Mouse (Mus musculus) CH12.LX (cell line): ENCODE measurements around the gene Nav3. TPM values are rescaled to one million over a fixed set of nuclear protein-coding genes. Genes with fewer than 3 reads are reported as not detected.
A peak's percentile ranks its signal among the peaks of the same experiment; 100 is the strongest.

Experiments used
- DNase-seq: peaks from one replicate; pipeline ENCODE4 v3.0.0-alpha.2; 2013; ENCODE audit errors: extremely low read depth
- H3K27ac ChIP-seq: 2 replicates; pipeline ENCODE4 v1.5.1; 2012; ENCODE audit warnings: low read depth, mild to moderate bottlenecking, control low read depth, moderate library complexity; ENCODE audit not compliant: insufficient read depth
- H3K27me3 ChIP-seq: replicated peaks from 2 replicates; pipeline ENCODE3; 2012; ENCODE audit warnings: inconsistent platforms
- H3K36me3 ChIP-seq, 2 experiments: replicated peaks in 1 of 2; 2 replicates each; pipeline versions ENCODE3 to v1.6.1; 2012; ENCODE audit warnings: inconsistent platforms in 1 of 2, low read length in 1 of 2, mild to moderate bottlenecking in 1 of 2, mixed read lengths in 1 of 2, moderate library complexity in 1 of 2; ENCODE audit not compliant: control insufficient read depth in 1 of 2, insufficient read depth in 1 of 2
- H3K4me1 ChIP-seq, 2 experiments: 2 replicates each; pipeline ENCODE4 v1.6.1; 2012; ENCODE audit warnings: inconsistent platforms in 1 of 2, moderate library complexity in 1 of 2; ENCODE audit not compliant: insufficient read depth in 2 of 2, control insufficient read depth in 1 of 2
- H3K4me2 ChIP-seq: 2 replicates; pipeline ENCODE4 v1.6.1; 2012; ENCODE audit warnings: low read depth, mild to moderate bottlenecking, control low read depth; ENCODE audit not compliant: poor library complexity, insufficient read depth, severe bottlenecking
- H3K4me3 ChIP-seq, 3 experiments: fragments of 150-350 bp in 1 of 3; sonication (generic) in 1 of 3; replicated peaks in 1 of 3; 2 replicates each; pipeline versions ENCODE3 to v1.5.1; 2011 to 2012; ENCODE audit warnings: low read depth in 2 of 3, low read length in 2 of 3, mild to moderate bottlenecking in 2 of 3, moderate library complexity in 2 of 3, control low read depth in 1 of 3, improper control_type of control experiment in 1 of 3, inconsistent platforms in 1 of 3, mixed read lengths in 1 of 3; ENCODE audit not compliant: poor library complexity in 1 of 3
- H3K79me2 ChIP-seq: replicated peaks from 2 replicates; pipeline ENCODE4 v1.6.1; 2012; ENCODE audit warnings: mild to moderate bottlenecking, moderate library complexity; ENCODE audit not compliant: control insufficient read depth, poor library complexity, insufficient read depth, severe bottlenecking; ENCODE audit errors: extremely low read depth
- H3K9ac ChIP-seq: 2 replicates; pipeline ENCODE4 v1.6.1; 2012; ENCODE audit warnings: low read depth, mild to moderate bottlenecking, control low read depth, moderate library complexity; ENCODE audit not compliant: insufficient read depth
- H3K9me3 ChIP-seq: replicated peaks from 2 replicates; pipeline ENCODE3; 2012; ENCODE audit warnings: low read length, inconsistent platforms, mixed read lengths
- CTCF ChIP-seq, 2 experiments: IDR thresholded peaks in 1 of 2; conservative IDR thresholded peaks in 1 of 2; 2 replicates each; pipeline ENCODE4 v1.5.1; 2011 to 2012; ENCODE audit warnings: low read depth in 2 of 2, low read length in 2 of 2, improper control_type of control experiment in 1 of 2, inconsistent platforms in 1 of 2, mild to moderate bottlenecking in 1 of 2, moderate library complexity in 1 of 2
- ETS1 ChIP-seq: conservative IDR thresholded peaks from 2 replicates; pipeline ENCODE4 v1.6.1; 2012; ENCODE audit warnings: low read depth, mild to moderate bottlenecking, inconsistent platforms, low read length, improper control_type of control experiment, moderate library complexity
- GABPA ChIP-seq: IDR thresholded peaks from 2 replicates; pipeline ENCODE4 v1.6.1; 2012; ENCODE audit warnings: low read depth, low read length, improper control_type of control experiment, inconsistent platforms; ENCODE audit not compliant: insufficient replicate concordance
- JUND ChIP-seq: conservative IDR thresholded peaks from 2 replicates; pipeline ENCODE4 v1.6.1; 2011; ENCODE audit warnings: low read depth, low read length, improper control_type of control experiment
- MAFK ChIP-seq: IDR thresholded peaks from 2 replicates; pipeline ENCODE4 v1.6.1; 2011; ENCODE audit warnings: low read length, improper control_type of control experiment; ENCODE audit not compliant: insufficient replicate concordance
- MXI1 ChIP-seq: IDR thresholded peaks from 2 replicates; pipeline ENCODE4 v1.6.1; 2011; ENCODE audit warnings: mild to moderate bottlenecking, low read depth, low read length, improper control_type of control experiment
- NELFE ChIP-seq: IDR thresholded peaks from 2 replicates; pipeline ENCODE4 v1.6.1; 2011; ENCODE audit warnings: low read depth, low read length, improper control_type of control experiment
- RAD21 ChIP-seq: IDR thresholded peaks from 2 replicates; pipeline ENCODE4 v1.6.1; 2011; ENCODE audit warnings: low read depth, mild to moderate bottlenecking, low read length, improper control_type of control experiment, moderate library complexity
- SMC3 ChIP-seq: IDR thresholded peaks from 2 replicates; pipeline ENCODE4 v1.6.1; 2011; ENCODE audit warnings: low read depth, low read length, improper control_type of control experiment
- UBTF ChIP-seq: IDR thresholded peaks from 2 replicates; pipeline ENCODE4 v1.6.1; 2012; ENCODE audit warnings: low read depth, mild to moderate bottlenecking, inconsistent platforms, low read length, improper control_type of control experiment, moderate library complexity
- USF1 ChIP-seq: IDR thresholded peaks from 2 replicates; pipeline ENCODE4 v1.6.1; 2014; ENCODE audit warnings: low read depth, mild to moderate bottlenecking, inconsistent platforms, low read length, improper control_type of control experiment
- dilution Hi-C: fragments of 300-500 bp; cut with MboI; formaldehyde crosslinking; loops from 2 replicates; pipeline ENCODE4 v1.14.3; 2020; ENCODE audit warnings: low sequenced_read_pairs; ENCODE audit not compliant: extremely low pct_unique_long_range_greater_than_20kb, extremely low pct_ligation_motif_present
- in situ Hi-C: fragments of 300-500 bp; cut with MboI; formaldehyde crosslinking; loops from 3 replicates; pipeline ENCODE4 v1.14.3; 2019; ENCODE audit warnings: low sequenced_read_pairs, low pct_ligation_motif_present, low pct_unique_long_range_greater_than_20kb, mixed read lengths
- polyA plus RNA-seq: library from polyadenylated mRNA; unstranded; fragments of >175 nt; gene quantifications from 2 replicates; pipeline ENCODE4 v1.2.1, GENCODE M21; 2012; ENCODE audit warnings: low read depth; ENCODE audit not compliant: insufficient read length
- total RNA-seq, 2 experiments: library from RNA; depleted of rRNA; stranded (reverse); fragments of 300-350 nt in 1 of 2; fragments of >200 nt in 1 of 2; gene quantifications; 2 replicates each; pipeline ENCODE4 v1.2.3; 2012 to 2014

Nav3 gene
- total and polyA plus RNA-seq, 3 experiments: 0.03 TPM; not detected in 2

DNA sequence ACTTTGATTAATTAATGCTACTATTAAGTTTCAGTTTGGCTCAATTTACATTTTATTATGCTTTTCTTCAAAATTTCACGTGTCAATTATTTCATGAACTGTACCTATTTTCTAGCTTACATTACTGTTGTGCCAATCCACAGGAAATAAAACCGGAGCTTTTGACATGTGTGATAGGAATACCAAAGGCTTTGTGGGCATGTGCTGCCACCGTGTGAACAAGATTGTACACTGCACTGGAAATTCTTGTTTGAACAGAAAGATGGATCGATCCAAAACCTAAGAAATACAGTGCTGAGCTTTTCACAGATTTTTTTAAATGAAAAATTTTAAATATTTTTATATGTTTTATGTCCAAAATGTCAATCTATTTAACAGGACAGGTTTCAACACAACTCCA is 591.3 kb downstream of the Nav3 start:
- dilution Hi-C loops: no loop called here
- H3K36me3 ChIP-seq: no peaks in the 10 kb centered on the region
- H3K4me3 ChIP-seq: no peak overlapping the region
- H3K9ac ChIP-seq: no peak overlapping the region
- H3K4me2 ChIP-seq: no peak overlapping the region; the same call in 1 of the 2 replicates
- H3K27me3 ChIP-seq: no peaks in the 10 kb centered on the region
- in situ Hi-C loops: no loop called here
- H3K9me3 ChIP-seq: no peaks in the 10 kb centered on the region
- DNase-seq: peak; percentile 50
- H3K4me1 ChIP-seq: peaks cover 0 to 9% of the 10 kb centered on the region in 2 experiments; a peak in 2 of 4 replicates
- no peak overlapping the region for H3K27ac ChIP-seq
- no peak for TF ChIP-seq MAFK
- TF ChIP-seq MXI1: no peak
- TF ChIP-seq UBTF: no peak
- TF ChIP-seq SMC3: peak; percentile 25; the same call in 1 of the 2 replicates
- no peak for TF ChIP-seq NELFE
- no peak for TF ChIP-seq ETS1
- peak; percentile 37 to 54; a peak in 2 of 4 replicates for TF ChIP-seq CTCF (conservative IDR thresholded peaks at IDR 0.05 in 1 of 2, IDR thresholded peaks at IDR 0.05 in 1 of 2; ENCODE audit: low read depth in 2 of 2, low read length in 2 of 2)
- peak; percentile 47 for TF ChIP-seq RAD21
- no peaks in the 10 kb centered on the region for H3K79me2 ChIP-seq

DNA sequence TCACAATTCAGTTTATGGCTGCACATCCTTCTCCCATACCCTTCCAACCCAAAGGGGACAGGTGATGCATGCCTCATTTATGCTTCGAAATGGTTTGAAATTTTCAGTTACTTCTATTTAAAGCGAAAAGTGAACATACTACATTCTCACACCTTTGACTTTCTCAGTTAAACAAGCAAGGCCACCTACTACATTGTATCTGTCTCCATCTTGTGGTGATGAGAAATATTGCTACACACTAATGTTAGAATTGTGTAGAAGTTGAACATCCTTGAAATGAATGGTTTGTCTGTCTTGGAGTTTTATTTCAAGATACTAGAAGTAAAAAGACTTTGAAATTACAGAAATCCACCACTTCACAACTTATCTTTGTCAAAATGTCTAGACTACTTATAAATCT is 594.7 kb downstream of the Nav3 start:
- dilution Hi-C loops (no loop called here), in situ Hi-C loops (no loop called here)
- no peak overlapping the region for H3K4me3 ChIP-seq
- DNase-seq: peak; percentile 48
- H3K27me3 ChIP-seq: no peaks in the 10 kb centered on the region
- H3K27ac ChIP-seq: no peak overlapping the region
- peaks cover 0 to 13% of the 10 kb centered on the region in 2 experiments; a peak in 2 of 4 replicates for H3K4me1 ChIP-seq
- no peak overlapping the region for H3K9ac ChIP-seq
- no peaks in the 10 kb centered on the region for H3K79me2 ChIP-seq
- no peak overlapping the region for H3K4me2 ChIP-seq
- H3K9me3 ChIP-seq: no peaks in the 10 kb centered on the region
- TF ChIP-seq UBTF (no peak), CTCF (conservative IDR thresholded peaks at IDR 0.05 in 1 of 2, IDR thresholded peaks at IDR 0.05 in 1 of 2; ENCODE audit: low read depth in 2 of 2, low read length in 2 of 2) (peak; percentile 40 to 62), SMC3 (peak; percentile 53), RAD21 (peak; percentile 74), MXI1 (no peak)
- TF ChIP-seq, all 38 proteins: peak for 3
- H3K36me3 ChIP-seq: no peaks in the 10 kb centered on the region

DNA sequence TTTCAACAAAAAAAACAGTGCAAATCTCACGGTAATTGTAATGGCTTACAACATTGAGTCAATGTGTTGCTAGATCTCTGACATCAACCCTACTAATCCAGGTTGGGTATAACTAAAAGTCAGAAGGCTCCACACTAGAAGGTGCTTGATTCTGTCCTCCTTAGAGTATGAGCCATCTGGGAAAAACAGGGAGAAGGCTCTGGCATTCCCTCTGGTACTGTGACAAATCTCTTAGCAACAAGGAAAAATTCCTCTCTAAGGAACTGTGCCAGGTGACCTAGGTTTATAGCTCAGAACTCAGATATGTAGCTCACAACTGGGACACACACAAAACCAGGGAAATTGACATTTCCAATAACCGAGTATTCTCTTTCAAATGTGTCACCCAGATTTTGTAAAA is 597.4 kb downstream of the Nav3 start:
- TF ChIP-seq USF1 (no peak), MAFK (no peak), GABPA (no peak), JUND (no peak)
- peaks cover 0 to 9% of the 10 kb centered on the region in 2 experiments; a peak in 2 of 4 replicates for H3K4me1 ChIP-seq
- in situ Hi-C loops: no loop called here
- H3K27ac ChIP-seq: no peak overlapping the region
- H3K79me2 ChIP-seq: no peaks in the 10 kb centered on the region
- H3K4me2 ChIP-seq: no peak overlapping the region
- dilution Hi-C loops: no loop called here
- H3K4me3 ChIP-seq: no peak overlapping the region
- H3K27me3 ChIP-seq: no peaks in the 10 kb centered on the region
- DNase-seq: no peak
- H3K9me3 ChIP-seq: no peaks in the 10 kb centered on the region
- no peak overlapping the region for H3K9ac ChIP-seq
- no peaks in the 10 kb centered on the region for H3K36me3 ChIP-seq
